Mouse (Mus musculus): Measurements from ENCODE around the gene Pts.

DNA sequence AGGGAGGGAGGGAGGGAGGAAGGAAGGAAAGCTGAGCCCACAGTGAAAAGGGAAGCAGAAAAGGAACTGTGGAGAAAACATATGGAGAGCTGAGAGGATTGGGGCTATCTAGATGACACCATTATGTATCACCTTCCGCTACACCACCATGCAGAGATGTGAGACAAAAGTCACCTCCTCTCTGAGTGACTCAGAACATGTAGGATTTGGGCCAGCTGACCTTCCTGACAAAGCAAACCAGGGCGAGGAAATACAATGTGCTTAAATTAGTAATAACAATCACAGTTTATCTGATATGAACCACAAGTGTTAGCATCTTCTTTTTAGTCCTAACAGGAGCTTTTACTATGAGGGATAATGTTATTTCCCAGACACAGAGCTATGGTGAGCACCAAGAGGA, 31.0 kb downstream of the Pts start:
- TF ChIP-seq CTCF (IDR thresholded peaks at IDR 0.05; ENCODE audit: borderline replicate concordance, insufficient read depth, low read depth, low read length) = no peak
- no peak for TF ChIP-seq POLR2A (IDR thresholded peaks at IDR 0.05; ENCODE audit: borderline replicate concordance, insufficient read depth, low read length)
